Mouse (Mus musculus): ENCODE results near the gene Cdc7.

GRCm38 (mm10) chr5:106967578-106967977 is 3.5 kb downstream of the Cdc7 start:
- TF ChIP-seq CTCF (IDR thresholded peaks at IDR 0.05) (no peak), EP300 (IDR thresholded peaks at IDR 0.05) (no peak)
